Mouse (Mus musculus) c-Kit-negative CD71-positive TER-119-positive erythroid progenitor cells, embryonic 14.5 days (primary cell): ENCODE results near the gene Gak.

ENCODE experiments used
- DNase-seq: peaks from one replicate; pipeline ENCODE4 v3.0.0-alpha.2; 2013; ENCODE audit warnings: low read depth, low spot score

Gak gene

DNA sequence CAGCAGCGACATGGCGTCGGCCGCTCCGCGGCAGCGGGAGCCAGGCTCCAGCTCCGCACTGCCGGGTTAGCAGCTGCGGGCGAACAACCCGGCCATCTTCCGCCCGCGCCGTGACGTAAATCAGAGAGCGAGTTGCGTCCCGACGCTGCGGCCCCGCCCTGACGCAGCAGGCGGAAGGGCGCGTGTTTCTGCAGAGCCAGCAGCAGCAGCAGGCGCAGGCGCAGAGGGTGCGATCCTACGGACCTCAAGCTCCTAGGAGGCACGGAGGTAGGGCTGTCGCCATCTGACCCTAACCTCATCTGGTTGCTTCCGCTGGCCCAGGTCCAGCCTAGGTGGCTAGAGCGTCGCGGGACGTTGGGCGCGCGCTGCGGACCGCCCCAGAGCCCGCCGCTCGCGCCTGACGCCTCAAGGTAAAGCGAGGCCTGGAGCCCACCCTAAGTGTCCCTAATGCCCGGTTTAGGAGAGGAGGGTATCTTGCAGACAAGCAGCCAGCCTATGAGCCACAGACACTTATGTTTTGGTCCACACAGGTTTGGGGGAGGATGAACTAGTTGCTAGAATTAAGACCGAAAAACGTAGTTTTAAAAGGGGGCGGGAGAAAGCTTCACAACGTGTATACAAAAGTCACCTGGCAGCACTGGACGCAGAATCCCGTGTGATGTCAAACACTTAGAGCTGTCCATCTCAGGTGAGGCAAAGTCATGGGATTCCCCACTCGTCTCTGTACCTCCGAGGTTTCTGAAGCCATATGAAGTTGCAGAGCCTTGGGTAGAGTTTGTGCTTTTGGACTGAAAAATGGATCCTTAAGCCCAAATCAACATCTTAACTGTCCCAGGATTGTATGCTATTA, at the start of gene Gak, which contains the start of gene Tmem175:
Gak (minus strand) TSS at position 122 of the 850 bp plus-strand sequence.
Tmem175 (plus strand) TSS at position 137 of the 850 bp plus-strand sequence.
- peak; percentile 87 for DNase-seq

DNA sequence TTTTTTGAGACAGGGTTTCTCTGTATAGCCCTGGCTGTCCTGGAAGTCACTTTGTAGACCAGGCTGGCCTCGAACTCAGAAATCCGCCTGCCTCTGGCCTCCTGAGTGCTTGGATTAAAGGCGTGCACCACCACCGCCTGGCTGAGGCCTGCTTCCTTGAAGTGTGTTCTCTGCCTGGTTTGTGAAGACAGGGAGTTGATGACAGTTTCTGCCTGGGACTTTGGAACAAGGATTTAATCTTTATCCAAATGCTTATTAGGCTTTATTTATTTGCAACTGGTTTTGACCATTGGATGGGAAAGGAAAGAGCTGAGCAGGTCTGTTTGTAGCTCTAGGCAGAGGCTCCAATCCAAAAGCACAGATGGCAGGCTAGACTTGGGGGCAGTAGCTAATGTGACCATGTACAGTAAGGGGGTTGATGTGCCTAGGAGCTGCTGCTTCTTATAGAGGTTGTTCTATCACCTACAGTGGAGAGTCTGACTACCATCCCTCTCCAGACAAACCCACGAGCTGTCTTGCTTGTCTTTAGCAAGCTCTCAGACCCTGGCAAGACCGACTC, 48.8 kb upstream of the Gak start:
- no peak for DNase-seq

DNA sequence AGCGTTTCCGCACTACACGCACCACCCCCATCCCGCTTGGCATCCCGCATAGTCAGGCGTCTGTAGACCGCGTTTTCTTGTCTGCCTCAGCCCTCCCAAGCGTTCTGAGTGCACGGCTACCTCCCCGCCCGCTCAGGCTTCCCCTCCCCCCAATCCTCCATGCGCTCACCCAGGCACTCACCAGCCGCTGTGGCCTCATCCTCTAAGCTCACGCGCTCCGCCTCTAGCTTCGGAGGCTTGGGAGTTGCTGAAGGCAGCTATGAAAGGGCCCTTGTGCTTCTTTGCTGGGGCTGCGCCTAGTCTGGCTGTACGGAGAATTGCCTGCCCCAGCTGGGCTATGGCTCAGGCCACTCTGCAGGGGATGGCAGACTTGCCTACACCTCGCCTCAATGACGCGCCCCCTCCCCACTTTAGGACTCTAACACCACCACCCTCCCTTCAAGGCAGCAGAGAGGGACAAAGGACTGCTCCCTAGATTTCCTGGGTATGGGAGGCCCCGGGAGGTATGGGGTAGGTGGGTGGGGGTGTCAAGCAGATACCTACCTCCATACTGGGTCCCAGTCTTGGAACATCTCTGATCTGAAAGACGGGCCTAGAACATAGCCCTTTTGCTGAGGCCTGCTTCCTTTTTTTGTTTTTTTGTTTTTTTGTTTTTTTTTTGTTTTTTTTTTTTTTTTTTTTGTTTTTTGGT, 48.2 kb upstream of the Gak start:
- DNase-seq = no peak

DNA sequence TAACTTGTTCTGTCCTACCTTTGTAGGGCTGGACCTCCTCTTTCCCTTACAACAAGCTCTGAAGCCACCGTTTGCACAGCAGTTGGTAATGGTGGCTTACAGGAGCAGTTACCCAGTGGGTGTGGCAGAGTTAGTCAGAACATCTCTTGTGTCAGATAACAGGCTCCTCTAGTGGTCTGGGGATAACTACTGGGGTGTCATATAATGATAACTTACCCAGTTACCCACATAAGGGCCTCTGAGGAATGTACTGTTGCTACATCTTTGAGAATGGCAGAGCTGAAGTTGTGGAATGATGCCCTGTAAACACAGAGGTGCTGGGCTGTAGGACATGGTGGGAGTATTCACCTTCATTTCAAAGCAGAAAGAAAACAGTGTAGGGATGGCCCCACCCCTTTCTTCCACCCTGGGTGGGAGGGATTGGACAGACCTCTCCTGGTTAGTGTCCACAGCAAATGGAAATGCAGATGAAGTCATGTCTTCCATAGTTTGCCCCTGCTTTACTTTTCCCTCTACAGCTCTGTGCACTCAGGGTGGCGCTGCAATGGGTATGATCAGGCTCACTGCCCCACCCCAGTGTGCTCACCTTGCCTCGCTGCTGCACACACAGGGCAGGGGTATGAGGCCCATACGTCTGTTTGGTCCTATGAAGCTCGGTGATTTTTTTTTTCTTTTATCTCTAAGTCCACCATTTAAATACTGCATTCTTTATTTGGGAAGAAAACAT, 47.4 kb upstream of the Gak start:
- no peak for DNase-seq

DNA sequence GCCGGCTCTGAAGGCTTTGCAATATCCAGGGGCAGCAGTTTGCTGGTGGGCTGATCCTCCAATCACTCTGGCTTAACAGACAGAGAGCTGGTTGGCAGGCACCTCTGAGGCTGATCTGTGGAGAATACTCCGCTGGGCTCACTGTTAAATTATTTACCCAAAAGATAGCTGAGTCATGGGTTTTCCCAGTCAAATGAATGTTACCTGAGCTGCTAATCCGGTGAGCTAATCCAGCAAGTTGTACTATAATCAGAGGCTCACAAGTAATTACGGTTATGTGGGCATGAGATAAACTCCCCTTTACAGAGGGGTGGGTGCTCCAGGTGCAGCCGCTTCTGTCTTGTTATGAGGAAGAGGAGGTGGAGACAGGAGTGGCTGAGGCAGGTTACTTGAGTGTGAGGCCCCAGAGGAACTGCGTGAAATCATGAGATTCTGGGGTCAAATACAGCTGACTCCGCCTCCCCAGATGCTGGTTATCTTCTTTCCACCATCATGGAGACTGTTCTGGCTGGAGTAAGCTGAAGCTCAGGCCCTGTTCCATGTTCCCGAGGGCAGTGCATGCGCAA, 45.8 kb upstream of the Gak start, which contains the start of gene Slc26a1:
Slc26a1 (minus strand) TSS at position 319 of the 566 bp plus-strand sequence.
- peak; percentile 64 for DNase-seq

DNA sequence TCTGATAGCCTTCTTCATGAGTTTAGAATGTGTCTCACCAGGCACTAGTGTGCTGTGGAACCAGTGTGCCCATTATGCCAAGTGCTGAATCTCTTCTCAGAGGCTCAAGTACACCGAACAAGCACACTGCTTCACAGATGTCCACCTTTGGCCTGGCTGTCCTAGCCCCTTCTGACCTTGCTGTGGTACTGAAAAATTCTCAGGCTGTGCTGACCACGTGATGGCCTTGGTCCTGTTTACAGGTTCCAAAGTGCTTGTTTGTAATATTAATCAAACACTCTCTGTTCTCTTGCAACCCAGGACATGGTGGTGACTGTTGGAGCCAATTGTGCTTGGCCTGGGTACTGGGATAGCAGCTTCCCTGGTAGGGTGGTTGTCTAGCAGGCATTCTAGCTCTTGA, 45.1 kb upstream of the Gak start:
- no peak for DNase-seq

DNA sequence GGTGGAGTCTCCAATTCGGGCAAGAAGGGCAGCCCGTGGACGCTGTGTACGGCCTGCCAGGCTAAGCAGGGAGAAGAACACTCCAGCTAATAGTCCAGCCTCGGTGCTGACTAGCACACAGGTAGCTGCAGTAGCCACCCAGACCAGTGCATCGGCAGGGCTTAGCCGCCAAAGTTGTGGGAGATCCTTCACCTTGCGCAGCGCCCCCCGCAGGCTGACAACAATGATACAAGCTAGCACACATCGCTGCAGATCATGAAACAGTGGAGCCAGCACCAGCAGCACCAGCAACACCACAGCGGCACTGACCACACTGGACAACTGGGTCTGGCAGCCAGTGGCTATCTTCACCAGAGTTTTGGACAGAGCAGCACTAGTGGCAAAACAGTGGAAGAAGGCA, 42.2 kb upstream of the Gak start:
- DNase-seq = no peak

DNA sequence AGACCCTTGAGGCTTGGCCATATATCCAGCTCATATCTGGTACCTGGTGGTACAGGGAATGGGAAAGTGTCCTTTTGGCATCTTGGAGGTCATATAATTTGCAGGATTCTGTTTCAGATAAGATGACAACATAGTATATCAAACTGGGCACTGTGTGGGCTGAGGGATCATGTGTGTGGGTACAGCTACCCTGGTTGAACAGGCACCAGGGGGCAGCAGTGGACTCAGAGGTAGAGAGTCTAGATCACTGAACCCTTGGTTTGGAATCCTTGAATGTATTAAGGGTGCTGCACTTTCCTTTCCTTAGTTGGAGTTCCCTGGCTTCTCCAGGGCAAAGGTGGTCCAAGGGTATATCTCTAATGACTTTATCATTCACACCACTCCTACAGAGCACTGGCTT, 41.2 kb upstream of the Gak start:
- DNase-seq = no peak

DNA sequence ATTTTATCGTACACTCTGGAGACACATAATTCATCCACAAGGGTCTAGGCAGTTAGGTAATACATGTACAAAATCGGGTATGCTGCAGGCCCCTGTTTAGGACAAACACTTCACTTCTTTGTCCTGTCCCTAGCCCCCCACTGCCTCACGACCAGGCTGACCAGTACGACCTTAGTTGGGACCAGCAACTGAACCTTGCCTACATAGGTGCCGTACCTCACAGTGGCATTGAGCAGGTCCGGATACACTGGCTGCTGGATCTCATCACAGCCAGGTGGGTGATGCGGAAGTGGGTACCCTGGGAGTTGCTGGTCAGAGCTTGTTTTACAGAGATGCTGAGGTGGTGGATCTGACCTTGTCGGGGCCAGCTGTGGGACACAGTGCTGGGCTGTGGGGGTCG, 40.4 kb upstream of the Gak start:
- DNase-seq = no peak

DNA sequence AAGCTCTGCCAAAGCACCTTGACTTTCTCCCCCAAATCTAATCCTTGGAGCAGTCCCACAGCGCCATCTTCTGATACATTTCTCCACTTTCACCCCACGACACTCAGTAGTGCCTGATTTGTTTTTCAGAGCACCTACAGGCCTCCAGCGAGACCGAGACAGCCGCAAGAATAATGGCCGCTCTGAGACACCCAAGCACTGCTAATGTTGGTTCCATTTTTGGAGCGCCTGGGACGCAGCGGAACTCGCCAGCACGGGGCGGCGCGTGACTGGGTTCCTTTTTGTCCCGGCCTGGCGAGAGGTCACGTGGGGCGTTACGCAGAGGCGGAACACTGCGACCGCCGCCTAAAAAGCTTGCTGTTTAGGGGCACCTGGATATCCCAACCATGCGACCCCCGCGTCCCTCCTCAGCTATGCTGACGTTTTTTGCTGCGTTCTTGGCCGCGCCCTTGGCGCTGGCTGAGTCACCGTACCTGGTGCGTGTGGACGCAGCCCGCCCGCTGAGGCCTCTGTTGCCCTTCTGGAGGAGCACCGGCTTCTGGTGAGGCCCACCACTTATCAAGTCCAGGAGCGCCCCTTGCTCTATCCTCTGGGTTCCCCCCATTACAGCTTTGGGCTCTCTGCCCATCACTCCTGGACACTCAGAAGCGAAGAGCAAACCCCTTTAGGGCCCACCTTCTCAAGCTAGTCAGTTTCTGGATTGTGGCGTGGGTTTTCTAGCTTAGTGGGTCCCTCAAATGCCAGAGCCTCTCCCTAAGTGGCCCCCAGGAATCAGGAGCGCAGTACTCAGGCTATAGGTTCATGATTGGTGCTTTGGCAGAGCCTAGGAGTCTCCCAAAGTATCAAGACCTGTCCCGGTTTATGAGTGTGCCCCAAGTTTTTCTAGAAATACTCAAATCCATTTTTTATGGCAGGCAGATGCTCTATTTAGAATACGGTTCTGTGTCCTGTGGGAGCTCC, 39.7 kb upstream of the Gak start, which contains the start of gene Dgkq:
Dgkq (minus strand) TSS at position 696 of the 960 bp plus-strand sequence.
- peak; percentile 74 for DNase-seq

DNA sequence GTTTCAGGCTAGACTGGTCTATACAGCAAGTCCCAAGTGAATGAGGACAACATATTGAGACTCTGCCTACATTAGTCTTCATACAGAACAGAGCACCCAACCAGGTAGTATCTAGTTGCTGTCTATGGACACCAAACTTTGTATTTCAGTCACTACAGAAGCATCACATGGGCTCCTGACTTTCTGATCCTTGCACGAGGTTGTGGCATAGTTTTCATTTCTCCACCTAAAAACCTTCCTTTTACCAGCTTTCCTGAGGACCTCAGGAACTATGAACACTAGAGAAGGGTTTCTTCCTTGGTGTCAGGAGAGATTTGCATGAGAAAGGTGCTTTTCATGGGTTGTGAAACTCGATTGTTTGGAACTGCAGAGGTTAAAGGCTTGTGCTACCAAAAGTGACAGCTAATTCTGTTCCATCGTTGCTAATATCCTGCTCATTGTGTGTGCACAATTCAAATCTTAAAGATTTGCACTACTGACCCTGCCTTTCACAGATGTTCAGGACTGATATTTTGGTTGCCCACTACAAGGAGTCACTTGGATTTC, 38.9 kb upstream of the Gak start:
- no peak for DNase-seq

DNA sequence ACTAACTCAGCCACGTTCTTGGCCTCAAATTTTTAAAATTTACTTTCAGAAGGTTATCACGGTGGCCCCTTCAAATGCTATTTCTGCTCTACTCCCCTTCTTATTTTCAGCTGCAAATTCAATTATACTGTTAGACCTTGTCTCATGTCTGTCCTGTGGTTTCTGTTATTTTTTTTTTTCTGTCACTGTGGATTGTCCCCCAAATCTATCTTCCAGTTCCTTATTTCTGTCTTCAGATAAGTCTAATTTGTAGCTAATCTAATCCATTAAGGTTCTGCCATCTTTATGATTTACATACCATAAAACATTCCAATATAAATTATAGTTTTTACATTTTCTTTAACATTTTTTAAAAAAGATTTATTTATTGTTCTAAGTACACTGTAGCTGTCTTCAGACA, 37.8 kb upstream of the Gak start:
- DNase-seq = no peak

DNA sequence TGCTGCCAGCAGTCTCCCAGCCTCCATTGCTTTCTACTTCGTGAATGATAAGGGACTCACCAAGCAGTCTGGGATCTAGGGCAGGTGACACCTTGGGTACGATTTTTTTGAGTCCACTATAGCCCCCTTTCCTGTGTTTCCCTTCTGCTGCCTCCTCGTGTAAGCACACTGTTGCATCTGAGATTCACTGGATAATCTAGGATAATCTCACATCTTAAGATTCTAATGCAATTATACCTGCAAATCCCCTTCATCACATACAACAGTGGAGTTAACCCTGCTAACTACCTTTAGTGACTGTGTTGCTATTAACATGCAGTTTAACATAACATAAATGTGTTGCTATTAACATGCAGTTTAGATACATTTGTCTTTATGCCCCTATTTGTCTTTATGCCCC, 35.5 kb upstream of the Gak start:
- no peak for DNase-seq

DNA sequence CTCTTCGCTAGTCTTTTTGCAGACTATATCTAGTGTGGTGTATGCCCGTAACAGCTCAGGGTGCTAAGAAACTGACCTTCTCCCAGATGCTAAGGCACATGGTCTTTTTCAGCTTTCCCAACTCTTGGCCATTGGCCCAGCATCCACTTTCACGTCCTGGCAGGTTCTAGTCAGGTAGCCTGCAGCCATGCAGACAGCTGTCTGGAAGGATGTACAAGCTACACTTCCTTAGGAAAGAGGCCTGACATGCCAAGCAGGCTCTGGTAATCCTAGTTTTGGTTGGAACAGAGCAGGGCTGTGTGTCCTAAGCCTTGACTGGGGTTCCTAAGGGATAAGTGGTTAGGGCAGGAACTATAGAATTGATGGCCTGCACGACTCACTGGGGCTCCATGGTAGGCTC, 33.2 kb upstream of the Gak start:
- DNase-seq = no peak

DNA sequence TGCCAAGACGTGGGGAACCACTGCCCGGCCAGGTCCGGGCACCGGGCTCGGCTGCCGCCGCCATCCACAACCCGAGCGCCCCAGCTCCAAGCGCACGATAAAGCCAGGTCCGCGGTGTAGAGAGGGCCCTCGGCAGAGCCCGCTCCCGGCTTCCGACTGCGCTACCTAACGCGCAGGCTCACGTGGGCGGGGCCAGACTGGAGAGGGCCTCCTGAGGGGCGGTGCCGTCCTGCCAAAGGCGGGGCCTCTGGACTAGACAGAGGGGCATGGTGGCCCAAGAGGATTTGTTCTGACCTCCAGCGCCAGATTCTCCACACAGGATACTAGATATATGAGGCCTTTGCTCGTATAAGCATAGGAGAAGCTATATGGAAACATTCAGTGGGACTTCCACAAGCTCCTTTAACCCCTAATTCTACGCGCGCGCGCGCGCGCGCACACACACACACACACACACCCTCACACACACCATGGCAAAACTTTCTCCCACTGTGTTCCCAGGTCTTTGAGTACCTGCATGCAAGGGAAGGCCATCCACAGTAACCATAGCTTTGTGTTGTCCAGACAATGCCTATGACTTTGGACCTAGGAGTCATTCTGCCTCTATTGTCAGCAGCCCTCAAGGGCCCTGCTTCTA, 31.2 kb upstream of the Gak start:
- peak; percentile 84 for DNase-seq

DNA sequence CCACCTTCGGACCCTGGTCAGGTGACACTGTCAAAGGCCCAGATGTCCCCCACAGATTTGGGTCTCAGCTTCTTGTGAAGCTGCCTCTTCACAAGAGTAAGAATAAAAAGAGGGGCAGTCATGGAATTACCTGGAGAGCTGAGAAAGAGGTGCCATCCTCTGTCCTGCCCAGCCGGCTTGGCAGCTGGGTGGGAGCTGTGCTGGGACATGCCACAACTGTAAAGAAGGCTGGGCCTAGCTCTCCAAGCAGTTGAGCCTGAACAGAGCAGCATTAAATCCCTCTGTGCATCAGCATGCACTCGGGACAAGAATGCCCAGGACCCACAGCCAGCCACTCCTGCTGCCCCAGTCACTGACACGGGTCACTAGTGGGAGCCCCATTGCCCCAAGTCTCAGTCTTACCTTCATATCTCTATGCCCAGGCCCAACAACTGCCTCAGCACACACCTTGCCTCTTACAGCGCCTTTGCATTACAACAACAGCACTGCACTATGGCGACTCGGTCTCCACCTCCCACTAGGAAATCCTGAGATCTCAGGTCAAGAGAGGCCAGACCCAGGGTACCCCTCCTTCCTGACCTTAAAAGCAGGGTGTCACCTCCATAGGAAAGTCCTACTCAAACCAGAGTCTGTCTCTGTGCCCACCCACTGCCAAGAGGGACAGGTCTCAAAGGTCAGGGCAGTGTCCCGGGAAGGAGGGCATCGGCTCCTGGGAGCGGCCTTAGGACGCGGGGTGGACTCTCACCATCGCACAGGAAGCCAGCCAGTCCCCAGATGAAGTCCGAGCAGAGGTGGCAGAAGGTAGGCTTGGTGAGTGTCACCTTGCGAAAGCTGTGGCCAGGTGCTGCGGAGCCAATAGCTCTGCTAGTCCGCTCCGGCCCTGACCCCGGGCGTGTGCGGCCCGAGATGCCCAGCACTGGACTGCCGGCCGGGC, 30.4 kb upstream of the Gak start, which contains the start of gene Idua:
Idua (plus strand) TSS at position 634 of the 934 bp plus-strand sequence.
- no peak for DNase-seq

DNA sequence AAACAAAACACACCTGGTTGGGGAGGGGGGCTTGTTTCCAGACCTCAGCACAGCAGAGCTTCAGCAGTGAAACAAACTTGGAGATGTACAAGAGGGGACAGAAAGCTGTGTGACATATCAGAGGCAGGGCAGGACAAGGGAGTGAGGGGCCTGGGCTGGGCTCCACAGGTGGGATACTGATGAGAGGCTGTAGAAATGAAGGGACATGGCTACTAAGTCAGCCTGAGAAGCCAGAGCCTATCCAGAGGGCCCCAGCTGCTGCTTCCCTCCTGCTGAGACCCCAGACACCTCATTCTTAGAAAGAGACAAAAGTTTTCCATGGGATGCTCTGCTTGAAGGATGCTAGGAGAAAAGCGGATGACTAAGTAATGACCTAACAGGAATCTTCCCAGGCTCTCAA, 29.1 kb upstream of the Gak start:
- DNase-seq = no peak

DNA sequence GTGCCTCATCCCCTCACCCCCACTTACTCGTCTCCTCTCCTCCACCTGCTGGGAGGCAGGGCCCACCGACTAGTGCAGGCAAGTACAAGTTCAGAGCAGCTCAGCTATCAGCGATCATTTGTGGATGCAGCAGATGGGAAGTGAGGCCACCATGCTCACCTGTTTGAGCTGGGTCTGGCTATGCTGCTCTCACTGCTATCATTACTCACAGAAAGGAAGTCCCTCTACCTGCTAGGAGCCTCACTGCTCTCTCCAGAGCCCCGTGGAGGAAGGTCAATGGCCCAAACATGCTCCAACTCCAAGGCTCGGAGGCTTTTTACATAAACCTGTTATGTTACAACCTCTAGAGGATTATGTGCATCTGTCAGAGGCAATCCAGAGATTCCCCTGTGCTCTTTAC, 27.9 kb upstream of the Gak start:
- DNase-seq = no peak
